Mouse (Mus musculus) midbrain, postnatal 0 days (tissue): ENCODE measurements around the gene Nav2. TPM values are rescaled to one million over a fixed set of nuclear protein-coding genes. Genes with fewer than 3 reads are reported as not detected.

Experiments used
- ATAC-seq: fragments of 200-750 bp; cut with Nextera tagmentation; 2 replicates; pipeline ENCODE4 v1.8.0; 2017; ENCODE audit warnings: moderate number of reproducible peaks, mild to moderate bottlenecking, moderate TSS enrichment, moderate library complexity; ENCODE audit not compliant: low FRiP score
- DNase-seq: peaks from one replicate; pipeline ENCODE4 v3.0.0-alpha.2; 2015; ENCODE audit warnings: low spot score
- H3K27ac ChIP-seq: fragments of 300-500 bp; sonication (generic); 2 replicates; pipeline ENCODE4 v1.5.1; 2014; ENCODE audit warnings: low read depth, mild to moderate bottlenecking, low read length, mixed read lengths
- H3K27me3 ChIP-seq: fragments of 300-500 bp; sonication (generic); 2 replicates; pipeline ENCODE4 v1.6.1; 2014; ENCODE audit warnings: low read length, control low read depth, mixed read lengths; ENCODE audit not compliant: insufficient read depth
- H3K36me3 ChIP-seq: fragments of 300-500 bp; sonication (generic); 2 replicates; pipeline ENCODE4 v1.6.1; 2014; ENCODE audit warnings: low read length, control low read depth, mixed read lengths; ENCODE audit not compliant: insufficient read depth
- H3K4me1 ChIP-seq: fragments of 300-500 bp; sonication (generic); 2 replicates; pipeline ENCODE4 v1.6.1; 2014; ENCODE audit warnings: mild to moderate bottlenecking, control low read depth, antibody characterized with exemption, low read length, mixed read lengths; ENCODE audit not compliant: insufficient read depth
- H3K4me2 ChIP-seq: fragments of 300-500 bp; sonication (generic); 2 replicates; pipeline ENCODE4 v1.6.1; 2014; ENCODE audit warnings: low read depth, mild to moderate bottlenecking, low read length, mixed read lengths; ENCODE audit not compliant: poor library complexity, severe bottlenecking
- H3K4me3 ChIP-seq: fragments of 300-500 bp; sonication (generic); 2 replicates; pipeline ENCODE4 v1.5.1; 2014; ENCODE audit warnings: low read depth, mild to moderate bottlenecking, low read length, moderate library complexity
- H3K9ac ChIP-seq: fragments of 300-500 bp; sonication (generic); replicated peaks from 2 replicates; pipeline ENCODE4 v1.6.1; 2014; ENCODE audit warnings: mild to moderate bottlenecking, low read length, moderate library complexity, mixed read lengths; ENCODE audit not compliant: poor library complexity, severe bottlenecking
- H3K9me3 ChIP-seq: fragments of 300-500 bp; sonication (generic); 2 replicates; pipeline ENCODE4 v1.6.1; 2016; ENCODE audit warnings: low read length, control low read depth
- CTCF ChIP-seq: IDR thresholded peaks from 2 replicates; pipeline ENCODE4 v1.5.1; 2016; ENCODE audit warnings: antibody characterized with exemption, mild to moderate bottlenecking
- WGBS: fragments of 180-500 bp; shearing (Covaris S2); extraction: QIAGEN DNeasy Blood & Tissue Kit; methylation state at CpG from one replicate; pipeline ENCODE4 v1.1.7; 2014; 5-methylcytosine and 5-hydroxymethylcytosine counted together
- polyA plus RNA-seq: library from polyadenylated mRNA; unstranded; fragments of >200 nt; fragmentation: Nextera tagmentation; extraction: Ambion mirVana; gene quantifications from 2 replicates; pipeline ENCODE4 v1.2.1, GENCODE M21; 2015
- total RNA-seq: library from RNA; depleted of rRNA; stranded (reverse); fragments of >200 nt; gene quantifications from 2 replicates; pipeline ENCODE4 v1.2.3, GENCODE M21; 2014

Gene Nav2
- total and polyA plus RNA-seq, 2 experiments from 2014 or later: 18.3 to 53.8 TPM

GRCm38 (mm10) chr7:49070621-49071020 lies 162.1 kb downstream of the Nav2 start:
- H3K9ac ChIP-seq: no peak overlapping the region
- DNase-seq (no peak), ATAC-seq (no peak)
- H3K4me1 ChIP-seq: peaks cover 13% of the 10 kb centered on the region
- no peaks in the 10 kb centered on the region for H3K36me3 ChIP-seq
- H3K9me3 ChIP-seq: no peaks in the 10 kb centered on the region
- WGBS: 56% methylated on average over 1 of the region's 1 CpGs
- TF ChIP-seq CTCF: no peak
- H3K27me3 ChIP-seq: no peaks in the 10 kb centered on the region
- no peak overlapping the region for H3K4me3 ChIP-seq
- H3K27ac ChIP-seq: no peak overlapping the region
- H3K4me2 ChIP-seq: no peak overlapping the region

GRCm38 (mm10) chr7:49071141-49071567 lies 162.6 kb downstream of the Nav2 start:
- Histone ChIP-seq H3K9me3 (no peaks in the 10 kb centered on the region), H3K36me3 (no peaks in the 10 kb centered on the region), H3K27ac (no peak overlapping the region), H3K4me3 (no peak overlapping the region), H3K9ac (no peak overlapping the region), H3K4me1 (peaks cover 11% of the 10 kb centered on the region), H3K27me3 (no peaks in the 10 kb centered on the region), H3K4me2 (no peak overlapping the region)
- ATAC-seq: no peak
- DNase-seq: no peak
- no peak for TF ChIP-seq CTCF
- WGBS: 15% methylated on average over 7 of the region's 7 CpGs

GRCm38 (mm10) chr7:49075333-49075934 lies 166.9 kb downstream of the Nav2 start:
- no peak for ATAC-seq
- no peak overlapping the region for H3K4me3 ChIP-seq
- no peaks in the 10 kb centered on the region for H3K36me3 ChIP-seq
- 68% methylated on average over 10 of the region's 10 CpGs for WGBS
- DNase-seq: no peak
- no peak for TF ChIP-seq CTCF
- H3K4me1 ChIP-seq: peaks cover 11% of the 10 kb centered on the region
- no peak overlapping the region for H3K27ac ChIP-seq
- no peaks in the 10 kb centered on the region for H3K27me3 ChIP-seq
- H3K9ac ChIP-seq: no peak overlapping the region
- H3K9me3 ChIP-seq: no peaks in the 10 kb centered on the region
- H3K4me2 ChIP-seq: no peak overlapping the region

GRCm38 (mm10) chr7:49076283-49076694 lies 167.8 kb downstream of the Nav2 start:
- ATAC-seq (no peak), DNase-seq (peak; percentile 62)
- Histone ChIP-seq H3K9ac (no peak overlapping the region), H3K4me2 (no peak overlapping the region), H3K4me1 (peaks cover 5% of the 10 kb centered on the region; the same call in 1 of the 2 replicates), H3K27me3 (no peaks in the 10 kb centered on the region), H3K36me3 (no peaks in the 10 kb centered on the region), H3K27ac (peak overlapping the region; percentile 38; the same call in 1 of the 2 replicates), H3K4me3 (no peak overlapping the region), H3K9me3 (no peaks in the 10 kb centered on the region)
- TF ChIP-seq CTCF: no peak
- 24% methylated on average over 8 of the region's 8 CpGs for WGBS

- TF ChIP-seq CTCF: no peak
- Histone ChIP-seq H3K9me3 (no peaks in the 10 kb centered on the region), H3K9ac (no peak overlapping the region), H3K4me1 (peaks cover 17% of the 10 kb centered on the region; the same call in 1 of the 2 replicates), H3K27me3 (no peaks in the 10 kb centered on the region), H3K27ac (no peak overlapping the region), H3K36me3 (no peaks in the 10 kb centered on the region), H3K4me3 (no peak overlapping the region), H3K4me2 (no peak overlapping the region)
- WGBS: 23% methylated on average over 5 of the region's 5 CpGs
- DNase-seq (no peak), ATAC-seq (no peak)
These were observed 170.4 kb downstream of the Nav2 start for GRCm38 (mm10) chr7:49078930-49079329.

GRCm38 (mm10) chr7:49082585-49083165 lies 174.2 kb downstream of the Nav2 start:
- no peak for TF ChIP-seq CTCF
- no peaks in the 10 kb centered on the region for H3K27me3 ChIP-seq
- no peak overlapping the region for H3K9ac ChIP-seq
- 0 out of 2 replicates have a peak overlapping the region, but pooled peaks have one; percentile 12 for H3K27ac ChIP-seq
- H3K4me3 ChIP-seq: no peak overlapping the region
- H3K9me3 ChIP-seq: no peaks in the 10 kb centered on the region
- peaks cover 31% of the 10 kb centered on the region for H3K4me1 ChIP-seq
- H3K36me3 ChIP-seq: no peaks in the 10 kb centered on the region
- DNase-seq (no peak), ATAC-seq (no peak)
- WGBS: 30% methylated on average over 4 of the region's 4 CpGs
- no peak overlapping the region for H3K4me2 ChIP-seq
